Mouse (Mus musculus): Measurements from ENCODE around the gene Ube2e3. TPM values are rescaled to one million over a fixed set of nuclear protein-coding genes. Genes with fewer than 3 reads are reported as not detected.

Ube2e3 gene
- total RNA-seq, 4 experiments from 2014 or later, result 39.6 to 52.0 (median 45.0) TPM

GRCm38 (mm10) chr2:78882743-78883433, 15.0 kb downstream of the Ube2e3 start:
- no peak for DNase-seq

- no peak for DNase-seq
These were observed 18.5 kb downstream of the Ube2e3 start for GRCm38 (mm10) chr2:78886446-78886845.

GRCm38 (mm10) chr2:78888190-78888589, 20.3 kb downstream of the Ube2e3 start:
- DNase-seq, result no peak

GRCm38 (mm10) chr2:78895216-78895615, 27.3 kb downstream of the Ube2e3 start:
- DNase-seq, result no peak

GRCm38 (mm10) chr2:78905916-78906315, 38.0 kb downstream of the Ube2e3 start:
- no peak for DNase-seq

- DNase-seq, result no peak
These were observed 43.6 kb downstream of the Ube2e3 start for GRCm38 (mm10) chr2:78911516-78911915.

- DNase-seq, result no peak
These were observed 46.9 kb downstream of the Ube2e3 start for GRCm38 (mm10) chr2:78914861-78915260.

GRCm38 (mm10) chr2:78922980-78923674, 55.2 kb downstream of the Ube2e3 start:
- DNase-seq, result no peak

GRCm38 (mm10) chr2:78925807-78926206, 57.9 kb downstream of the Ube2e3 start:
- DNase-seq, result no peak

- DNase-seq, result no peak
These were observed 59.7 kb downstream of the Ube2e3 start for GRCm38 (mm10) chr2:78927625-78928024.

- DNase-seq, result no peak
These were observed 60.2 kb downstream of the Ube2e3 start for GRCm38 (mm10) chr2:78928080-78928479.

GRCm38 (mm10) chr2:78931358-78931757, 63.4 kb downstream of the Ube2e3 start:
- DNase-seq, result no peak

GRCm38 (mm10) chr2:78959451-78959850, 91.5 kb downstream of the Ube2e3 start:
- DNase-seq, result no peak

- DNase-seq, result no peak
These were observed 92.4 kb downstream of the Ube2e3 start for GRCm38 (mm10) chr2:78960288-78960687.

GRCm38 (mm10) chr2:78961023-78961422, 93.1 kb downstream of the Ube2e3 start:
- DNase-seq, result no peak

GRCm38 (mm10) chr2:78961580-78961979, 93.7 kb downstream of the Ube2e3 start:
- no peak for DNase-seq

- no peak for DNase-seq
These were observed 97.1 kb downstream of the Ube2e3 start for GRCm38 (mm10) chr2:78964995-78965394.

GRCm38 (mm10) chr2:78965396-78965795, 97.5 kb downstream of the Ube2e3 start:
- DNase-seq, result no peak

- no peak for DNase-seq
These were observed 102.2 kb downstream of the Ube2e3 start for GRCm38 (mm10) chr2:78970088-78970487.
